ENCODE assay signal across 24 mouse cellular contexts in genomic region chr1:101629006-101629405, GRCm38 (mm10).
DNase-seq lines count a peak whose midpoint lies in the region; TF ChIP-seq lines count a peak whose summit lies in the region.
"Had no signal": no experiment of that assay in that cellular context is flagged by ENCODE, and none has a peak within 500 bp of the region (broad histone marks: within the 10 kb centered on the region; RNA-seq: fewer than 3 reads in every experiment).

No protein-coding gene starts in this region.

- H3K9ac ChIP-seq in ES-Bruce4 (ENCODE audit: low read depth, poor library complexity, severe bottlenecking) (no peak overlapping the region), ES-E14 (ENCODE audit: insufficient read depth, low read depth, low read length, poor library complexity, severe bottlenecking) (no peak overlapping the region)
- H3K9ac ChIP-seq: embryonic facial prominence, embryonic 13.5 days; forebrain, embryonic 13.5 days; heart, embryonic 13.5 days; hindbrain, embryonic 14.5 days had no signal

- in situ Hi-C loops in ES-E14 (cut with MboI; ENCODE audit: low sequenced_read_pairs in 2 of 2, unreplicated experiment in 2 of 2), result no loop called here

- TF ChIP-seq POLR2A in ES-Bruce4 (IDR thresholded peaks at IDR 0.05; ENCODE audit: insufficient read depth, low read length), result no peak

- H3K4me3 ChIP-seq in layer of hippocampus, adult 2 months, result no peak overlapping the region
- no peak overlapping the region for H3K4me3 ChIP-seq in ES-Bruce4 (ENCODE audit: low read depth, low read length)
- H3K4me3 ChIP-seq in ES-E14 (ENCODE audit: insufficient read depth in 1 of 2, low read depth in 1 of 2, low read length in 2 of 2, poor library complexity in 1 of 2, severe bottlenecking in 1 of 2), result no peak overlapping the region
- H3K4me3 ChIP-seq: embryonic facial prominence, embryonic 10.5 days; embryonic facial prominence, embryonic 13.5 days; erythroblast, embryonic 14.5 days; forebrain, embryonic 13.5 days; heart, adult 2 months; heart, embryonic 10.5 days; heart, embryonic 13.5 days had no signal

- no peak for DNase-seq in layer of hippocampus, adult 2 months (ENCODE audit: low spot score in 2 of 2)
- DNase-seq in layer of hippocampus, postnatal 10 days (ENCODE audit: low spot score in 2 of 2), result no peak
- peak; percentile 26 for DNase-seq in ES-E14 (ENCODE audit: low read depth, low spot score)
- no peak for DNase-seq in spleen, postnatal 36 days (ENCODE audit: low spot score in 2 of 2)
- DNase-seq in Muller cell, postnatal 12 days (ENCODE audit: inconsistent ontology term), result no peak
- DNase-seq: adrenal gland, postnatal 14 days; cerebellum, adult 11-12 months; cerebellum, adult 8-10 months; cerebellum, postnatal 10 days; gastrocnemius, postnatal 10 days; gastrocnemius, postnatal 36 days; heart, adult 2 months; heart, postnatal 14 days; heart, postnatal 4 days; kidney, adult 18-20 months had no signal

- no peak overlapping the region for H3K27ac ChIP-seq in layer of hippocampus, adult 2 months
- H3K27ac ChIP-seq in ES-Bruce4 (ENCODE audit: insufficient read depth, low read length) (no peak overlapping the region), ES-E14 (ENCODE audit: insufficient read depth, low read depth, low read length, poor library complexity, severe bottlenecking) (no peak overlapping the region)
- H3K27ac ChIP-seq: embryonic facial prominence, embryonic 10.5 days; embryonic facial prominence, embryonic 13.5 days; forebrain, embryonic 13.5 days; heart, adult 2 months; heart, embryonic 10.5 days; heart, embryonic 13.5 days; hindbrain, embryonic 14.5 days; hindbrain, postnatal 0 days had no signal

- H3K36me3 ChIP-seq in ES-Bruce4 (ENCODE audit: control insufficient read depth, insufficient read depth, low read length, poor library complexity, severe bottlenecking), result no peaks in the 10 kb centered on the region
- no peaks in the 10 kb centered on the region for H3K36me3 ChIP-seq in ES-E14 (ENCODE audit: control insufficient read depth, insufficient read depth, low read length, poor library complexity, severe bottlenecking)
- H3K36me3 ChIP-seq: embryonic facial prominence, embryonic 10.5 days; embryonic facial prominence, embryonic 13.5 days; heart, embryonic 10.5 days; heart, embryonic 13.5 days had no signal

- H3K9me3 ChIP-seq in ES-Bruce4 (replicated peaks; ENCODE audit: control insufficient read depth, insufficient read depth, low read length, poor library complexity, severe bottlenecking) (no peaks in the 10 kb centered on the region), ES-E14 (ENCODE audit: control insufficient read depth, insufficient read depth, low read depth, low read length) (no peaks in the 10 kb centered on the region)
- H3K9me3 ChIP-seq: embryonic facial prominence, embryonic 10.5 days; embryonic facial prominence, embryonic 13.5 days; forebrain, embryonic 13.5 days; heart, embryonic 10.5 days; heart, embryonic 13.5 days had no signal

- TF ChIP-seq CTCF in layer of hippocampus, adult 2 months (conservative IDR thresholded peaks at IDR 0.05), result peak; percentile 16; the same call in 1 of the 2 replicates
- peak; percentile 53 for TF ChIP-seq CTCF in ES-Bruce4 (IDR thresholded peaks at IDR 0.05; ENCODE audit: low read depth, low read length)

- H3K4me1 ChIP-seq in ES-Bruce4 (ENCODE audit: control insufficient read depth, insufficient read depth, low read length), result no peaks in the 10 kb centered on the region
- no peaks in the 10 kb centered on the region for H3K4me1 ChIP-seq in ES-E14 (ENCODE audit: control insufficient read depth in 2 of 2, insufficient read depth in 2 of 2, low read length in 2 of 2, poor library complexity in 1 of 2)
- H3K4me1 ChIP-seq: embryonic facial prominence, embryonic 10.5 days; embryonic facial prominence, embryonic 13.5 days; forebrain, embryonic 13.5 days; heart, embryonic 10.5 days; heart, embryonic 13.5 days had no signal

- H3K27me3 ChIP-seq in ES-Bruce4 (ENCODE audit: control insufficient read depth, insufficient read depth, low read length, poor library complexity, severe bottlenecking), result no peaks in the 10 kb centered on the region
- H3K27me3 ChIP-seq: embryonic facial prominence, embryonic 13.5 days; forebrain, embryonic 13.5 days; heart, embryonic 13.5 days had no signal

- no peak for TF ChIP-seq EP300 in ES-Bruce4 (IDR thresholded peaks at IDR 0.05; ENCODE audit: insufficient read depth, low read depth, low read length)

TF ChIP-seq in ES-E14, 5 proteins besides CTCF, POLR2A, EP300 and RAD21:
- TF ChIP-seq ZNF384 (IDR thresholded peaks at IDR 0.05; ENCODE audit: low read depth, low read length), result no peak
- TF ChIP-seq ZC3H11A (IDR thresholded peaks at IDR 0.05; ENCODE audit: borderline replicate concordance, low read depth, low read length), result no peak
- TF ChIP-seq HCFC1 (IDR thresholded peaks at IDR 0.05; ENCODE audit: borderline replicate concordance, insufficient read depth, low read length), result no peak
- no peak for TF ChIP-seq MAFK (IDR thresholded peaks at IDR 0.05; ENCODE audit: insufficient read depth, low read depth, low read length)
- TF ChIP-seq CHD2 (IDR thresholded peaks at IDR 0.05; ENCODE audit: low read depth, low read length), result no peak
